Mouse (Mus musculus) mammary gland, adult 2 months (tissue): Measurements from ENCODE around the gene Dnah8. TPM values are rescaled to one million over a fixed set of nuclear protein-coding genes. Genes with fewer than 3 reads are reported as not detected.

Experiments used
- polyA plus RNA-seq: library from polyadenylated mRNA; depleted of rRNA; stranded (reverse); fragments of >200 nt; gene quantifications from 2 replicates; pipeline ENCODE4 v1.2.3, GENCODE M21; 2012; ENCODE audit warnings: low replicate concordance; rRNA removed

Dnah8 gene
- polyA plus RNA-seq, result 4.3 and 4.9 TPM in 2 replicates

DNA sequence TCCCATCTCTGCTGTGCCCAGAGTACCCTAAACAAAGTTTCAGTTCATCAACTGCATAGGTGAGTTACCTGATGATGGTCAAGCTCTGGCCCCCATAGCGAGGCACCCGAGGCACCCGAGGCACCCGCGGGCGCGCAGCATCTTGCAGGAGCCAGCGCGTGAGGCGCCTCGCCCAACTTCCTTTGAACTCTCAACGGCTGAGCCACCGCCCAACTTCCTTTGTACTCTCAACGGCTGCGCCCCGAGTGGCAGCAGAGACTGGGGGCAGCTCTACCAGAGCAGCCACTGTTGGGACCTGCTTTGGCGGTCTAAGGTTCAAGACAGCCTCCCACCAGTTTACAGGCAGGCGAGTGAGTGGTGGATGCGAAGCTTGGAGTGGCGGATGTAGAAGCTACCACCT lies at the start of gene Dnah8:
Dnah8 (plus strand) TSS at position 223 of the 400 bp plus-strand sequence.

DNA sequence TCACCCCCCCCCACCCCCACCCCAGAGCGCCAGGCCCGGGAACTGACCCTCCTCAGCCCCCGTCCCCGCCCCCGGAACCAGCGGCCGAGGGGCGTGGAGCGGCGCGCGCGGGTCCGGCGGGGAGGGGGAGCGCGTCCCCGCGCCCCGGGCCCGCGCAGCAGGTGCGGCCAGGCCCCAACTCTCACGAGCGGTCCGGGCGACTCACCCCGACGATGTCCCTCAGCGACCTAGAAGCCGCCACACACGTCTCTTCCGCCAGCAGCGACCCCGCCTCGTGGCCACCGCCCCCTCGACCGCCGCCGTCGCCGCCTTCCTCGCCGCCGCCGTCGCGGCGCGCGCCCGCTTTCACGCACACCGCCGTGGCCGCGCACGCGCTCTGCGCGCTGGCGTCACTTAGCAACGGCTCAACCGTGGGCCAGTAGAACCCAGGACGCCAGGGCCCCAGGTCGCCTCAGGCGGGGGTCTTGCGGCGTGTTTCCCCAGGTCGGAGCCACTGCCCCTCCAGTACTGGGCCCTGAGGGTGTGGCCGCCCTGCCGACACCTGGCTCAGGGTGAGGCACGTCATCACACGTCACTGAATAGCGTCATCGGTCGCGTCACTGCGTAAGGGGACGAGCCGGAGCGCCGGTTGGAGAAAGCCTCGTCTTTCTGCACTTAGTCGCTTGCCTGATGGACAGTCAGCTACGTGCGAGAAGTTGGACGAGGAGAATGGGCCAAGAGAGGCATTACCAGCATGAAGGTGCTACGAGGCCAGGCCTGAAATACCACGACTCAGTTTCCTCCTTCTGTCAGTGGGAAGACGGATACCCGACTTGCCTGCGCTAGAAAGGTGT lies 48.0 kb upstream of the Dnah8 start, which contains the start of gene Btbd9:
Btbd9 (minus strand) TSS at position 548 of the 833 bp plus-strand sequence.

GRCm38 (mm10) chr17:30626719-30627118 lies 2.6 kb downstream of the Dnah8 start, which contains the start of gene Glo1:
Gene Glo1 (minus strand): TSS chr17:30626871.

GRCm38 (mm10) chr17:30901627-30902026 lies 277.5 kb downstream of the Dnah8 start, which contains the start of gene Glp1r:
Gene Glp1r (plus strand): TSS chr17:30901817.

Other genes starting within 250 kb of the Dnah8 start
- 16.8 and 18.6 TPM in 2 replicates for gene Btbd9, start 47.9 kb upstream of the Dnah8 start, polyA plus RNA-seq
- 23.3 and 52.1 TPM in 2 replicates for gene Glo1, start 2.5 kb downstream of the Dnah8 start, polyA plus RNA-seq